Mouse (Mus musculus) T-helper 1 cell (primary cell): ENCODE data around the gene Polr2c.

Source experiments
- in situ Hi-C: fragments of 300-600 bp; cut with MboI, MseI; formaldehyde crosslinking; loops from one replicate; pipeline ENCODE4 v1.15.1; 2025; ENCODE audit warnings: high pct_unique_total_duplicates

Gene Polr2c

GRCm38 (mm10) chr8:94922602-94923001 is 65.4 kb downstream of the Polr2c start:
- in situ Hi-C loops, result no loop called here
